Mouse (Mus musculus): ENCODE results near the gene Stt3b. TPM values are rescaled to one million over a fixed set of nuclear protein-coding genes. Genes with fewer than 3 reads are reported as not detected.

The Stt3b gene
- polyA plus RNA-seq, 1 experiment = 41.2 TPM

DNA sequence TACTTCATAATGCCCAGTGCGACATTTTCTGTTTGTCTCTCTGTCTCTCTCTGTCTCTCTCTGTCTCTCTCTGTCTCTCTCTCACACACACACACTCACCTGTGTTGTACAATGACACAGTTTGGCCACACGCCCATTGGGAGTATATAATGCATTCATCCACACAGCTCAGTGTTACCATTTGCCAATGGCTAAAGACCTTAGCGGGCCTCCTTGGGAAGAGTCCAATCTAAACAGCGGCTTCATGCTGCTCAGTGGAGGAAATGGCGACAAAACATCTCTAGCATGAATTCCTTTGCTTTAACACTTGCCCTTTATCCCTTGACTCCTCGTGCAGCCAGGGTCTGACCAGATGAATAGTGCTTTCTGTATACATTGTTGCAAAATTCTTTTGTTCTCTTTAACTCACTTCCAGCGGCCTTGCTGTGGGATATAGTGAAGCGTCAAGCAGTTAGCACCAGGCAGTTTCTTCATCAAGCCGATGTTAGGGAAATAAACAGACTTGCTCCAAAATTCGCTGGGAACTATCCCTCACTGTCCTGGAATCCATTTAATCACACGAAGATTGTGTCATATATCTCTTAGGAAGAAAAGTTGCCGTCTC lies 30.1 kb upstream of the Stt3b start:
- Histone ChIP-seq H3K4me2 (ENCODE audit: low read depth) (no peak overlapping the region), H3ac (ENCODE audit: control insufficient read depth, insufficient read length) (no peak overlapping the region), H3K4me3 (no peak overlapping the region), H3K27me3 (ENCODE audit: control insufficient read depth, insufficient read depth, insufficient read length) (peaks cover 36% of the 10 kb centered on the region), H3K36me3 (ENCODE audit: control insufficient read depth, insufficient read depth) (no peaks in the 10 kb centered on the region), H3K79me2 (ENCODE audit: control insufficient read depth, insufficient read depth) (no peaks in the 10 kb centered on the region)
- TF ChIP-seq TCF3 (IDR thresholded peaks at IDR 0.05; ENCODE audit: insufficient read length, low read depth) = no peak
- no peak for TF ChIP-seq MYOD1 (IDR thresholded peaks at IDR 0.05; ENCODE audit: control insufficient read depth in 1 of 3, insufficient read length in 2 of 3, low read depth in 2 of 3)
- no peak for TF ChIP-seq MAX (IDR thresholded peaks at IDR 0.05; ENCODE audit: low read depth)
- TF ChIP-seq REST (IDR thresholded peaks at IDR 0.05; ENCODE audit: insufficient read depth, insufficient read length) = no peak
- TF ChIP-seq MYOG (IDR thresholded peaks at IDR 0.05; ENCODE audit: control insufficient read depth in 1 of 3, insufficient read depth in 1 of 3, insufficient read length in 2 of 3, low read depth in 2 of 3) = no peak
- no peak for TF ChIP-seq E2F4 (IDR thresholded peaks at IDR 0.05; ENCODE audit: insufficient read depth)
- no peak for TF ChIP-seq TCF12 (IDR thresholded peaks at IDR 0.05; ENCODE audit: insufficient read depth, poor library complexity, severe bottlenecking)
- TF ChIP-seq POLR2A (IDR thresholded peaks at IDR 0.05; ENCODE audit: insufficient read length, low read depth) = no peak
- no peak for TF ChIP-seq USF1 (IDR thresholded peaks at IDR 0.05; ENCODE audit: low read depth)
- TF ChIP-seq SRF (IDR thresholded peaks at IDR 0.05; ENCODE audit: control insufficient read depth, insufficient read length, low read depth) = no peak

DNA sequence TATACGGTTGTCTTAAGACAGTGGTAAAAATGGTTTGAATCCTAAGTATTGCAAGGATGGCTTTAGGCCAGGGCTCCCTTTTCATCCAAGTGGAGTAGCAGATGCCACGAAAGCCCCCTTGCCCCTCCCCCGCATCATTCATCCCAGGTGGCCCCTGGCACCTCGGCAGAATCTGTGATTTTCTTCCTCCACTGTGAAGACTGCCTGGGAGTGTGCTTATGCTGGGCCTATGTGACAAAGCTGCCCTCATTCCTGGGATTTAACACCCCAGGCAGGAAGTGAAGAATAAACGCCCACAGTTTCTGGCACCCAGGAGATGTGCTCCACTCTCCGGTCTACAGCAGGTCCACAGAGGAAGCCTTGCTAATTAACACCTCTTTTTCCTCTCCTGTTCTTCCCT lies 28.6 kb upstream of the Stt3b start:
- no peak overlapping the region for H3K4me2 ChIP-seq (ENCODE audit: low read depth)
- no peak for TF ChIP-seq POLR2A (IDR thresholded peaks at IDR 0.05; ENCODE audit: insufficient read length, low read depth)
- no peak for TF ChIP-seq TCF3 (IDR thresholded peaks at IDR 0.05; ENCODE audit: insufficient read length, low read depth)
- TF ChIP-seq MAX (IDR thresholded peaks at IDR 0.05; ENCODE audit: low read depth) = no peak
- TF ChIP-seq POLR2AphosphoS2 (IDR thresholded peaks at IDR 0.05; ENCODE audit: insufficient read length, low read depth) = no peak
- TF ChIP-seq MYOD1 (IDR thresholded peaks at IDR 0.05; ENCODE audit: control insufficient read depth in 1 of 3, insufficient read length in 2 of 3, low read depth in 2 of 3) = no peak
- TF ChIP-seq E2F4 (IDR thresholded peaks at IDR 0.05; ENCODE audit: insufficient read depth) = no peak
- H3K27me3 ChIP-seq (ENCODE audit: control insufficient read depth, insufficient read depth, insufficient read length) = peaks cover 28% of the 10 kb centered on the region
- H3K79me2 ChIP-seq (ENCODE audit: control insufficient read depth, insufficient read depth) = no peaks in the 10 kb centered on the region
- H3K4me3 ChIP-seq = no peak overlapping the region
- no peak overlapping the region for H3ac ChIP-seq (ENCODE audit: control insufficient read depth, insufficient read length)
- H3K36me3 ChIP-seq (ENCODE audit: control insufficient read depth, insufficient read depth) = no peaks in the 10 kb centered on the region

DNA sequence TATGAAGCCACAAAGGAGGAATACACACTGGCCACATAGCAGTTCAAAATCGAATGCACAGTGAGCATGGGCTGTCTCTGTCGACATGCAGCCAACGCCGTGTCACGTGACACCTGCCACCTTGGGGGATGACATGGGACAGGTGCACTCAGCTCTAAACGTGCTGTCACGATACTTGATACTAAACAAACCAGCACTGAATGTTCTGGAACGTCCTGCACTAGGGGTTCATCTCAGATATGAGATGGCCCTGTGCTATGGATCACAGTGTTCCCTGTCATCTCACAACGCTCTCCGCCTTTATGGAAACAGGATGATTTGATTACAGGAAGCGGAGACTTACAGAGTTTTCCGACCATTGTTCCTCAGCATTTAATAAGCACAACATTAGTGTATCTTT lies 22.8 kb upstream of the Stt3b start:
- H3K4me2 ChIP-seq (ENCODE audit: low read depth) = no peak overlapping the region
- no peaks in the 10 kb centered on the region for H3K27me3 ChIP-seq (ENCODE audit: control insufficient read depth, insufficient read depth, insufficient read length)
- H3K79me2 ChIP-seq (ENCODE audit: control insufficient read depth, insufficient read depth) = no peaks in the 10 kb centered on the region
- peak in 2 of 3 experiments; percentile 33 to 35 for TF ChIP-seq MYOD1 (IDR thresholded peaks at IDR 0.05; ENCODE audit: control insufficient read depth in 1 of 3, insufficient read length in 2 of 3, low read depth in 2 of 3)
- no peak for TF ChIP-seq POLR2A (IDR thresholded peaks at IDR 0.05; ENCODE audit: insufficient read length, low read depth)
- no peak for TF ChIP-seq TCF12 (IDR thresholded peaks at IDR 0.05; ENCODE audit: insufficient read depth, poor library complexity, severe bottlenecking)
- no peak for TF ChIP-seq MYOG (IDR thresholded peaks at IDR 0.05; ENCODE audit: control insufficient read depth in 1 of 3, insufficient read depth in 1 of 3, insufficient read length in 2 of 3, low read depth in 2 of 3)
- TF ChIP-seq E2F4 (IDR thresholded peaks at IDR 0.05; ENCODE audit: insufficient read depth) = no peak
- no peaks in the 10 kb centered on the region for H3K36me3 ChIP-seq (ENCODE audit: control insufficient read depth, insufficient read depth)
- no peak overlapping the region for H3K4me3 ChIP-seq
- H3ac ChIP-seq (ENCODE audit: control insufficient read depth, insufficient read length) = no peak overlapping the region

DNA sequence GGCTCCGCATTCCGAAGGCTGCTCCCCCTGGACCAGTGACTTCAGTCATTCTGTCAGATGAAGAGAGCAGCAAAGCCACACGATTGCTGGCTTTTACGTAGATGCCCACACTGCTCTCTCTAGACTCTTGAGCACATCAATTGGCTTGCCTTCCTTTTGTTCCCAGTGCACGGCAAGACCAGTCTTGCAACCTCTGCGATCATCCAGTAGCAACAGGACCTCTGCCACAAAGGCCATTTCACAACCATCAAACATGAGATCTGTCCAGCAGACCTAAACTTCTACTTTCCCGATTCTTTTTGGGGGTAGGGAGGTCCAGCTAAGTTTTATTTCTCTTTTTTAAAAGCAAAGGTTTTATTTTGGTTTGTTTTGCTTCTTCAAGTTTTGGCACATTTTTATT lies 22.1 kb upstream of the Stt3b start:
- H3K4me2 ChIP-seq (ENCODE audit: low read depth) = no peak overlapping the region
- no peak overlapping the region for H3K4me3 ChIP-seq
- no peaks in the 10 kb centered on the region for H3K79me2 ChIP-seq (ENCODE audit: control insufficient read depth, insufficient read depth)
- H3K36me3 ChIP-seq (ENCODE audit: control insufficient read depth, insufficient read depth) = no peaks in the 10 kb centered on the region
- no peaks in the 10 kb centered on the region for H3K27me3 ChIP-seq (ENCODE audit: control insufficient read depth, insufficient read depth, insufficient read length)
- H3ac ChIP-seq (ENCODE audit: control insufficient read depth, insufficient read length) = no peak overlapping the region
- TF ChIP-seq TCF3 (IDR thresholded peaks at IDR 0.05; ENCODE audit: insufficient read length, low read depth) = no peak

DNA sequence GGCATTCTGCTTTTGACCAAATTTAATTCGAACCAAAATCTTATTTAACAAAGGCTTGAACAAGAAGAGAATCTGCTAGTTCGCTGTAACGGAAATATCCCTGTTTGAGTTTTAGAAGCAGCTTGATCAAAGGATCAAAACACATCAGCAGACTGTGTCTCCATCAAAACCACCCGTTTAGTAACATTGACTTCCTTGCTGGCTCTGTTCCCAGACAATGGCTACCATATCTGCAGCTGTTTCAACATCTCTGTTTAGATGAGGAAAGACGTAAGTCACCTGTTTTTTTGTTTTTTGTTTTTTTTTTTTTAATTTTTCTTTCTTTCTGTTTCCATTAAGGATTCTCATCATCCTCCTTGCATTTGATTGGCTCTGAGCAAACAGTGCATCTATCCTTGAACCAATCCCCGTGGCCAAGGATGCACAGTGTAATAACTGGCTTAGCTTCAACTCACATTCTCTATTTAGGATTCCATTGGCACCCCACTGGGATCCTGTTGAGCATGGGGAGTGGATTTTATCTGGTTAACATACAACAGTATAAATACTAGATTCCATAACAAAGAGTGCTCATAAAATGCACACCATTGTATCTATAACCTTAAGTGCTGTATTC lies 20.7 kb upstream of the Stt3b start:
- no peaks in the 10 kb centered on the region for H3K79me2 ChIP-seq (ENCODE audit: control insufficient read depth, insufficient read depth)
- H3K27me3 ChIP-seq (ENCODE audit: control insufficient read depth, insufficient read depth, insufficient read length) = no peaks in the 10 kb centered on the region
- no peaks in the 10 kb centered on the region for H3K36me3 ChIP-seq (ENCODE audit: control insufficient read depth, insufficient read depth)
- no peak overlapping the region for H3ac ChIP-seq (ENCODE audit: control insufficient read depth, insufficient read length)
- TF ChIP-seq CEBPB (IDR thresholded peaks at IDR 0.05; ENCODE audit: insufficient read depth, poor library complexity, severe bottlenecking) = 0 out of 2 replicates have a peak, but pooled peaks have one; percentile 19
- TF ChIP-seq E2F4 (IDR thresholded peaks at IDR 0.05; ENCODE audit: insufficient read depth) = no peak
- TF ChIP-seq MYOD1 (IDR thresholded peaks at IDR 0.05; ENCODE audit: control insufficient read depth in 1 of 3, insufficient read length in 2 of 3, low read depth in 2 of 3) = peak in 1 of 3 experiments; percentile 4
- no peak overlapping the region for H3K4me2 ChIP-seq (ENCODE audit: low read depth)
- H3K4me3 ChIP-seq = no peak overlapping the region

All from myocyte (in vitro differentiated cells).